Mouse (Mus musculus) ES-Bruce4 (cell line): ENCODE results near the gene Sh3bgr. TPM values are rescaled to one million over a fixed set of nuclear protein-coding genes. Genes with fewer than 3 reads are reported as not detected.

ENCODE experiments used
- H3K27ac ChIP-seq: 2 replicates; pipeline ENCODE4 v1.5.1; 2012; ENCODE audit warnings: low read length, inconsistent platforms; ENCODE audit not compliant: insufficient read depth
- H3K27me3 ChIP-seq: 2 replicates; pipeline ENCODE4 v1.6.1; 2012; ENCODE audit warnings: mild to moderate bottlenecking, low read length, inconsistent platforms; ENCODE audit not compliant: control insufficient read depth, poor library complexity, insufficient read depth, severe bottlenecking
- H3K36me3 ChIP-seq: 2 replicates; pipeline ENCODE4 v1.6.1; 2012; ENCODE audit warnings: inconsistent platforms, mild to moderate bottlenecking, low read length, moderate library complexity; ENCODE audit not compliant: control insufficient read depth, poor library complexity, insufficient read depth, severe bottlenecking
- H3K4me1 ChIP-seq: one replicate; pipeline ENCODE4 v1.8.1; 2011; ENCODE audit warnings: low read length; ENCODE audit not compliant: control insufficient read depth, insufficient read depth
- H3K4me3 ChIP-seq: 2 replicates; pipeline ENCODE4 v1.5.1; 2011; ENCODE audit warnings: low read depth, mild to moderate bottlenecking, low read length
- H3K9ac ChIP-seq: 2 replicates; pipeline ENCODE4 v1.6.1; 2012; ENCODE audit warnings: low read depth, mild to moderate bottlenecking, inconsistent platforms; ENCODE audit not compliant: poor library complexity, severe bottlenecking
- H3K9me3 ChIP-seq: replicated peaks from 2 replicates; pipeline ENCODE4 v1.6.1; 2012; ENCODE audit warnings: mild to moderate bottlenecking, low read length, inconsistent platforms; ENCODE audit not compliant: control insufficient read depth, poor library complexity, insufficient read depth, severe bottlenecking
- CTCF ChIP-seq: IDR thresholded peaks from one replicate; pipeline ENCODE4 v1.8.1; 2011; ENCODE audit warnings: low read depth, low read length
- EP300 ChIP-seq: IDR thresholded peaks from 2 replicates; pipeline ENCODE4 v1.6.1; 2011; ENCODE audit warnings: low read depth, low read length; ENCODE audit not compliant: insufficient read depth
- POLR2A ChIP-seq: IDR thresholded peaks from one replicate; pipeline ENCODE4 v1.8.1; 2011; ENCODE audit warnings: low read length; ENCODE audit not compliant: insufficient read depth
- polyA plus RNA-seq: library from polyadenylated mRNA; stranded (reverse); fragments of >200 nt; gene quantifications from 2 replicates; pipeline ENCODE4 v1.2.4, GENCODE M21; 2011; ENCODE audit warnings: low read depth; ENCODE audit not compliant: missing spikeins, insufficient read depth, insufficient read length

Gene Sh3bgr
- polyA plus RNA-seq, 1 experiment: 1.6 TPM

DNA sequence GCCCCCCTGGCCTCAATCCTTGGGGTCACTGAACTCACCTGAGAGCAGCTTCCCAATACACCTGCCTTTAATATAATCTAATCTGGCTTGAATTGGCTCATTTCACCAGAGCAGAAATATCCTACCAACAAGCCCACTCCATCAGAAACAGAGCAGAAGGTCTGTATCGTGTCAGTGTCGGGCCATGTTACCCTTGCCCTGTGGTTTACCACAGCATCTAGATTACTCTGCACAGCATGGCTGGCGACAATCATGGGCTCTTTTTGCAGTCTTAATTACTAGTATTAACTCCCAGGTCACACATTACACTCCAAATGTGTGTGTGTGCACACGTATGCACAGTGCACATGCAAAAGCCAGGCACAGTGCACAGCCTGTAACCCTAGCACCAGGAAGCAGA lies 31.4 kb upstream of the Sh3bgr start:
- Histone ChIP-seq H3K9ac (no peak overlapping the region), H3K4me1 (no peaks in the 10 kb centered on the region), H3K27me3 (no peaks in the 10 kb centered on the region), H3K36me3 (no peaks in the 10 kb centered on the region), H3K27ac (no peak overlapping the region), H3K9me3 (no peaks in the 10 kb centered on the region; the same call in 1 of the 2 replicates), H3K4me3 (no peak overlapping the region)
- TF ChIP-seq POLR2A (no peak), EP300 (no peak), CTCF (no peak)

- Histone ChIP-seq H3K36me3 (no peaks in the 10 kb centered on the region), H3K9ac (no peak overlapping the region), H3K27me3 (no peaks in the 10 kb centered on the region), H3K27ac (no peak overlapping the region), H3K4me3 (no peak overlapping the region), H3K9me3 (0 out of 2 replicates have a peak, but pooled peaks cover under 1% of the 10 kb centered on the region), H3K4me1 (no peaks in the 10 kb centered on the region)
- no peak for TF ChIP-seq CTCF
- TF ChIP-seq POLR2A: no peak
- no peak for TF ChIP-seq EP300
Measured at GRCm38 (mm10) chr16:96173648-96174047, 26.6 kb upstream of the Sh3bgr start.

DNA sequence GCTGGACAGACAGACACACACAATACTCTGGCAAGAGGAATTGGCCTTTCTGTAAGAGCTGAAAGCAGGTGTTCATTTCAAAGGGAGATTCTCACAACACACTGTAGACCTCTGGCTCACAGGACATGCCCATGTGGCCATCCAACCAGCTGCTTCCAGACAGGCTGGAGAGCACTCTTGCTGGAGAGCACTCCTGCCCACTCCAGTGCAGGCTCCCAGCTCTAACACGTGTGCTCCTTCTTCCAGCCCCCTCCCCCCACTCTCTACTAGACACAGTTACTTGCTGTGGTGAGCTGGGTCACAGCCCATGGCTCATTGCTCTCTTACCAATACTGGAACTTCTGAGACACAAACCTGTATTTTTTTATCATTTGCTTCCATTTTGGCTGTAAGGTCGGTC lies 24.9 kb upstream of the Sh3bgr start:
- Histone ChIP-seq H3K27me3 (no peaks in the 10 kb centered on the region), H3K9ac (no peak overlapping the region), H3K4me3 (no peak overlapping the region), H3K9me3 (peaks cover 3% of the 10 kb centered on the region; the same call in 1 of the 2 replicates), H3K36me3 (no peaks in the 10 kb centered on the region), H3K27ac (no peak overlapping the region), H3K4me1 (no peaks in the 10 kb centered on the region)
- TF ChIP-seq EP300 (no peak), POLR2A (no peak), CTCF (no peak)

- no peaks in the 10 kb centered on the region for H3K27me3 ChIP-seq
Measured at GRCm38 (mm10) chr16:96179156-96179555, 21.1 kb upstream of the Sh3bgr start.

DNA sequence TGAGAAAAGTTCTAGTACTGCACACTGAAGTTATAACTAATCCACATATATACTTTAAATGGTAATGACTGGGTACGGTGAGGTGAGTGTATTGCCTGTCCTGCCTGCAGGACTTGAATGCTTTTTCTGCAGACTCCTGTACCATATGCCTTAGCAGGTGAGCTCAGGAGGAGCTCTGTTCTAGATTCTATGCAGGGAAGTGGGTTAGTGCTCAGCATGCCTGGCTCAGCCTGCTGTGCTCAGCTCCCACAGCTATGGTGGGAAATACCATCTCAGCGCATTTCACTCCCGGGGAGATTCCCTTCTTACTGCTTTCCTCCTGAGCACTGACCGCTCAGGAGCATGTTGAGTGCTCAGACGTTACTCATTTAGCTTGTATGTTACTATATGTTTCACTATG lies 12.6 kb upstream of the Sh3bgr start:
- no peaks in the 10 kb centered on the region for H3K27me3 ChIP-seq
- H3K4me1 ChIP-seq: peaks cover 2% of the 10 kb centered on the region
- no peak overlapping the region for H3K27ac ChIP-seq
- no peak overlapping the region for H3K9ac ChIP-seq
- H3K9me3 ChIP-seq: no peaks in the 10 kb centered on the region
- TF ChIP-seq EP300 (no peak), CTCF (no peak), POLR2A (no peak)
- no peaks in the 10 kb centered on the region for H3K36me3 ChIP-seq
- H3K4me3 ChIP-seq: no peak overlapping the region

More at GRCm38 (mm10) chr16:96179156-96179555, 21.1 kb upstream of the Sh3bgr start:
- Histone ChIP-seq H3K36me3 (no peaks in the 10 kb centered on the region), H3K4me1 (no peaks in the 10 kb centered on the region), H3K4me3 (no peak overlapping the region), H3K9ac (no peak overlapping the region), H3K27ac (no peak overlapping the region), H3K9me3 (peaks cover 3% of the 10 kb centered on the region; the same call in 1 of the 2 replicates)
- TF ChIP-seq EP300 (no peak), POLR2A (no peak), CTCF (no peak)

GRCm38 (mm10) chr16:96191531-96192506 lies 8.4 kb upstream of the Sh3bgr start, which contains the start of gene Lca5l:
TSS of gene Lca5l (minus strand) at chr16:96192271.
- no peaks in the 10 kb centered on the region for H3K9me3 ChIP-seq
- H3K36me3 ChIP-seq: no peaks in the 10 kb centered on the region
- no peaks in the 10 kb centered on the region for H3K27me3 ChIP-seq
- H3K4me1 ChIP-seq: peaks cover 2% of the 10 kb centered on the region
- peak; percentile 71 for TF ChIP-seq POLR2A
- TF ChIP-seq EP300: no peak
- peak within 1 kb of the TSS; percentile 69 for H3K4me3 ChIP-seq
- peak within 1 kb of the TSS; percentile 48 for H3K9ac ChIP-seq
- no peak within 1 kb of the TSS for H3K27ac ChIP-seq
